Mouse (Mus musculus) hindbrain, embryonic 15.5 days (tissue): ENCODE measurements at regions not wholly inside any gene's neighbourhood (a gene's known extent, or its start where the extent isn't known, plus 50 kb on each side); places are given as distances from the start of the nearest gene placed in this dataset.

Experiments
- ATAC-seq: fragments of 200-750 bp; cut with Nextera tagmentation; 2 replicates; pipeline ENCODE4 v1.8.0; 2017; ENCODE audit warnings: low read depth, moderate number of reproducible peaks, moderate TSS enrichment; ENCODE audit not compliant: low FRiP score
- H3K27ac ChIP-seq: fragments of 300-500 bp; sonication (generic); replicated peaks from 2 replicates; pipeline ENCODE4 v1.5.1; 2015; ENCODE audit warnings: mild to moderate bottlenecking, inconsistent platforms
- H3K27me3 ChIP-seq: fragments of 300-500 bp; sonication (generic); 2 replicates; pipeline ENCODE4 v1.6.1; 2015; ENCODE audit warnings: control low read depth, inconsistent platforms
- H3K36me3 ChIP-seq: fragments of 300-500 bp; sonication (generic); 2 replicates; pipeline ENCODE4 v1.6.1; 2015; ENCODE audit warnings: control low read depth, inconsistent platforms
- H3K4me1 ChIP-seq: fragments of 300-500 bp; sonication (generic); replicated peaks from 2 replicates; pipeline ENCODE4 v1.6.1; 2015; ENCODE audit warnings: control low read depth, inconsistent platforms
- H3K4me2 ChIP-seq: fragments of 300-500 bp; sonication (generic); 2 replicates; pipeline ENCODE4 v1.6.1; 2015; ENCODE audit warnings: moderate library complexity, mild to moderate bottlenecking, inconsistent platforms
- H3K4me3 ChIP-seq: fragments of 300-500 bp; sonication (generic); 2 replicates; pipeline ENCODE4 v1.5.1; 2015; ENCODE audit warnings: mild to moderate bottlenecking, inconsistent platforms
- H3K9ac ChIP-seq: fragments of 300-500 bp; sonication (generic); 2 replicates; pipeline ENCODE4 v1.6.1; 2015; ENCODE audit warnings: inconsistent platforms
- H3K9me3 ChIP-seq: fragments of 300-500 bp; sonication (generic); 2 replicates; pipeline ENCODE4 v1.6.1; 2016; ENCODE audit warnings: control low read depth, inconsistent platforms
- WGBS: fragments of 180-500 bp; shearing (Covaris S2); methylation state at CpG from one replicate; pipeline ENCODE4 v1.1.7; 2015; 5-methylcytosine and 5-hydroxymethylcytosine counted together

DNA sequence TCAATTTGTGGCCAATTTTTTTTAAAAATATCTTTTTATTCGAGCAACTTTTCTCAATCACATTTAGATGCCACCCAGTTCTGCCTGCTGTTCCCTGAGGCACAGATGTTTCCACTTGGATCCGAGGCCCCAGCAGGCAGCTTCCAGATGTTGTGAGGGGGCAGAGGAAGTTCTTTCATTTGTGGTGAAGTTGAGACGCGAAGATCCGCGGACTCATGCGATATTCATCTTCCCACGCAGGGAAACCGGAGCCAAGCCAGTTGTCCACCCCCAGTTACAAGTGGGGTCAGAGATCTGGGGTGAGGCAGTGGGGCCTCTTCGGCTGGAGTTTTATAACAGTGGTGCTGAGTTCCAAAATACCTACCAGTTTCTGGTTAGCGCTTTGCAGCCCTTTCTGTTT is 267.5 kb upstream of the Nr2f2 start:
- no peaks in the 10 kb centered on the region for H3K9me3 ChIP-seq
- H3K36me3 ChIP-seq: no peaks in the 10 kb centered on the region
- no peak overlapping the region for H3K4me2 ChIP-seq
- peaks cover 10% of the 10 kb centered on the region for H3K4me1 ChIP-seq
- ATAC-seq: no peak
- H3K4me3 ChIP-seq: no peak overlapping the region
- no peak overlapping the region for H3K9ac ChIP-seq
- 46% methylated on average over 11 of the region's 11 CpGs for WGBS
- no peaks in the 10 kb centered on the region for H3K27me3 ChIP-seq
- no peak overlapping the region for H3K27ac ChIP-seq

- 10% methylated on average over 11 of the region's 11 CpGs for WGBS
- Histone ChIP-seq H3K4me2 (no peak overlapping the region), H3K27me3 (no peaks in the 10 kb centered on the region), H3K27ac (no peak overlapping the region), H3K4me1 (peaks cover 10% of the 10 kb centered on the region), H3K9ac (no peak overlapping the region), H3K9me3 (no peaks in the 10 kb centered on the region), H3K4me3 (no peak overlapping the region), H3K36me3 (no peaks in the 10 kb centered on the region)
- ATAC-seq: no peak
These were observed 267.0 kb upstream of the Nr2f2 start for GRCm38 (mm10) chr7:70633577-70633976.

DNA sequence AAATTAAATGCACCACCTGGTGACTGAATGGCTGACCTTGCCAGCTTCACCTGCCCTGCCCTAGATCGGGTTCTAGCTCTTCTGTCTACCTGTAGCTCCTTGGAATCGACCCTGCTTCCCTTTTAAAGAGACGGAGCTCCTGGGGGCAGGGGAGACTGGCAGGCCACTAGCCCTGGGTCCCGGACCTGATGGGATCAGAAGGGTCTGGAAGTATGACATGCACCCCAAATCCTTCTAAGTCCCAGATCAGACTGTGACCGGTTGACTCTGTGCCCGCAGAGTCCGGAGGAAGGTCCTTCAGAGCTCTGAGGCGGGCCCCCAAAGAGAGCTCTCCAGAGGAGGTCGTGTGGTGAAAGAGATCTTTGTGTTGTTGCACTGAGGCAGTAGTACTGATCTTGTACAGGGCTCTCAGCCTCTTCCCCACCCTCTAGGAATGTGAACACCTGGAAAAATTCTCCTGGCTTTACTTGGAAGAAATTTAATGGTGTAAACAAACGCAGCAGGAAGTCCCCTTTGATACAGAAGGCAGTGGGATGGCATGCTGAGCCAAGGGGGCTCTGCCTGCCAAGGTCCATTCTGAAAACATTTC is 259.2 kb upstream of the Nr2f2 start:
- Histone ChIP-seq H3K4me1 (peaks cover 23% of the 10 kb centered on the region), H3K27ac (peak overlapping the region; percentile 4; the same call in 1 of the 2 replicates), H3K9me3 (no peaks in the 10 kb centered on the region), H3K36me3 (no peaks in the 10 kb centered on the region), H3K9ac (no peak overlapping the region; the same call in 1 of the 2 replicates), H3K4me3 (peak overlapping the region; percentile 31), H3K27me3 (0 out of 2 replicates have a peak, but pooled peaks cover 3% of the 10 kb centered on the region), H3K4me2 (peak overlapping the region; percentile 56)
- peak; percentile 56; the same call in 1 of the 2 replicates for ATAC-seq
- 4% methylated on average over 10 of the region's 10 CpGs for WGBS

GRCm38 (mm10) chr7:70624727-70625642 is 258.4 kb upstream of the Nr2f2 start:
- H3K27me3 ChIP-seq: 0 out of 2 replicates have a peak, but pooled peaks cover 3% of the 10 kb centered on the region
- H3K9ac ChIP-seq: no peak overlapping the region; the same call in 1 of the 2 replicates
- peak overlapping the region; percentile 4; the same call in 1 of the 2 replicates for H3K27ac ChIP-seq
- H3K4me3 ChIP-seq: peak overlapping the region; percentile 31
- no peaks in the 10 kb centered on the region for H3K9me3 ChIP-seq
- H3K36me3 ChIP-seq: no peaks in the 10 kb centered on the region
- ATAC-seq: peak; percentile 68; the same call in 1 of the 2 replicates
- H3K4me1 ChIP-seq: peaks cover 23% of the 10 kb centered on the region
- H3K4me2 ChIP-seq: peak overlapping the region; percentile 56
- 2% methylated on average over 30 of the region's 30 CpGs for WGBS

GRCm38 (mm10) chr7:70624031-70624726 is 257.6 kb upstream of the Nr2f2 start:
- 0 out of 2 replicates have a peak, but pooled peaks cover 3% of the 10 kb centered on the region for H3K27me3 ChIP-seq
- no peaks in the 10 kb centered on the region for H3K9me3 ChIP-seq
- no peak for ATAC-seq
- no peak overlapping the region for H3K9ac ChIP-seq
- 9% methylated on average over 16 of the region's 16 CpGs for WGBS
- H3K36me3 ChIP-seq: no peaks in the 10 kb centered on the region
- H3K27ac ChIP-seq: no peak overlapping the region; the same call in 1 of the 2 replicates
- H3K4me3 ChIP-seq: no peak overlapping the region
- peak overlapping the region; percentile 56; the same call in 1 of the 2 replicates for H3K4me2 ChIP-seq
- H3K4me1 ChIP-seq: peaks cover 23% of the 10 kb centered on the region

GRCm38 (mm10) chr7:70619400-70619799 is 252.9 kb upstream of the Nr2f2 start:
- H3K27me3 ChIP-seq: 0 out of 2 replicates have a peak, but pooled peaks cover 3% of the 10 kb centered on the region
- H3K36me3 ChIP-seq: no peaks in the 10 kb centered on the region
- no peak overlapping the region for H3K27ac ChIP-seq
- ATAC-seq: no peak
- no peak overlapping the region for H3K4me3 ChIP-seq
- peaks cover 5% of the 10 kb centered on the region for H3K4me1 ChIP-seq
- WGBS: 90% methylated on average over 7 of the region's 7 CpGs
- H3K9ac ChIP-seq: no peak overlapping the region
- H3K9me3 ChIP-seq: no peaks in the 10 kb centered on the region
- no peak overlapping the region for H3K4me2 ChIP-seq

- 40% methylated on average over 5 of the region's 5 CpGs for WGBS
- Histone ChIP-seq H3K9me3 (no peaks in the 10 kb centered on the region), H3K4me3 (no peak overlapping the region)
These were observed 251.7 kb upstream of the Nr2f2 start for GRCm38 (mm10) chr7:70618270-70618669.

DNA sequence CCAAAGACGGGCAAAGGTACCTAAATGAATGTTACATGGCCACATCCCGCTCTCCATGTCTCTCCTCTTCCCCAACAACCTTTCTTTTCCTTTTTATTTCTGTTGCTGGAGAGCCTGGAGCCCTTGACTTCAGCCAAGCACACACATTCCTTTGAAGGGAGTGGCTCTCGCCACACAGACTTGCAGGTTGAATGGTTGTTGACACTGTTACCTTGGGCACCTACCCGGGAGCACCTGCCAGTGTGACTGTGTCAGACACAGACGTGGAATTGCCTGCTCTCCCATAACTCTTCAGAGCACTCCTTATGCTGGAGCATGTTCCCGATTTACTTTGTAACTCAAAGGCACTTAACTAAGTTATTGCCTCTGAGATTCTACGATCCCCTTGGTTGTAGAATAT is 240.0 kb upstream of the Nr2f2 start:
- Histone ChIP-seq H3K27ac (no peak overlapping the region), H3K4me2 (no peak overlapping the region), H3K36me3 (no peaks in the 10 kb centered on the region), H3K4me3 (no peak overlapping the region), H3K9ac (no peak overlapping the region), H3K27me3 (no peaks in the 10 kb centered on the region), H3K4me1 (no peaks in the 10 kb centered on the region), H3K9me3 (no peaks in the 10 kb centered on the region)
- WGBS: 93% methylated on average over 7 of the region's 7 CpGs
- ATAC-seq: no peak

More at GRCm38 (mm10) chr7:70618270-70618669, 251.7 kb upstream of the Nr2f2 start:
- Histone ChIP-seq H3K27me3 (0 out of 2 replicates have a peak, but pooled peaks cover 3% of the 10 kb centered on the region), H3K27ac (no peak overlapping the region), H3K36me3 (no peaks in the 10 kb centered on the region), H3K4me2 (no peak overlapping the region), H3K9ac (no peak overlapping the region), H3K4me1 (no peaks in the 10 kb centered on the region)
- ATAC-seq: no peak

DNA sequence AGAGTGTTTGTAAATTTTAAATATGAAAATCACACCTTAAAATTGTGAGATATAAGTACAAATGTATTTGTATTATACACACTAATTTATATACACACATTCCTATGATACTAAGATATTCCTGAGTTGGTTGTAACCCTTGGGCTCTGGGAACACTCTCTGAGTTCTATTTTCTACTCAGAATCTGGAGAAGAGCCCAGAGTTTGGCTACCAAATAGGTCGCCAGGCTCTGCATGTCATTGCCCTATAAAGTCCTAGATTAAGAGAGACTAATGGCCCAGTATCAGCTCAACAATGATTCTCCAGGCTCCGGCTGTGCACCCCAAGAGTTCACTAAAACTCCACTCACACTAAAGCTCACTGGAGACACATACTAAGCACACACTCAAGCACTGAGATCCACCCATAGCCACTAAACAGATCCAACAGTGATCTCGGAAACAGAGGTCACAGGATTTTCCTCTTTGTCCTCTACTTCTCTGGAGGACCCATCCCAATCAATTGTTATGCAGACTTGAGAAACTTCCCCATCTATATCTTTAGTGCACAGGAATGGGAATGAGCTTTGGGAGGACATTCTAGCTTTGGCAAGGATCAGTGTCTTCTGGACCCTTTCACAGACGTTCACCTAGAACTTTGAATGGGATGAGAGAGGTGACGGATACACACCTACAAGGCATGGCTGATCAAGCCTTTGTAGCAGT is 238.1 kb upstream of the Nr2f2 start:
- H3K27me3 ChIP-seq: no peaks in the 10 kb centered on the region
- H3K9me3 ChIP-seq: no peaks in the 10 kb centered on the region
- 90% methylated on average over 5 of the region's 5 CpGs for WGBS
- no peak overlapping the region for H3K9ac ChIP-seq
- no peak overlapping the region for H3K4me2 ChIP-seq
- no peak for ATAC-seq
- H3K4me3 ChIP-seq: no peak overlapping the region
- H3K4me1 ChIP-seq: no peaks in the 10 kb centered on the region
- no peak overlapping the region for H3K27ac ChIP-seq
- H3K36me3 ChIP-seq: no peaks in the 10 kb centered on the region

DNA sequence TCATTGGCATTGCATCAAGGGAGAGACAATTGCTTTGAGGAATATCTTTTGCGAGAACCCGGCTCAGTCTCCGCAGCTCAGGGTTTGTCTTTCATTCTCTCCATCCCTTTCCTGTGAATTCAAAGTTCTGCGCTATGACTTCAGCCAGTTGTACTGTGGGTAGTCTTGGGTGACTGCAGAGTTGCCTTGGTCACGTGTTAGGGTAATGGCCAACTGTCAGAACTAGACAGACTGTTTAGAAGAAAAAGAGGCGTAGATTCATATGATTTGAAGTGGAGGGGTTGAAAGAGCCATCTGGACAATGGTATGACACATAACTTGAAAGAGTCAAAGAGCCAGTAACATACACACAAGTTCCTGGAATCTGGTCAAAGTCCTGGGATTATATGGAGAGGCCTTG is 226.5 kb upstream of the Nr2f2 start:
- Histone ChIP-seq H3K36me3 (no peaks in the 10 kb centered on the region), H3K9ac (no peak overlapping the region), H3K9me3 (no peaks in the 10 kb centered on the region), H3K4me1 (no peaks in the 10 kb centered on the region), H3K4me3 (no peak overlapping the region), H3K27ac (no peak overlapping the region), H3K4me2 (no peak overlapping the region), H3K27me3 (0 out of 2 replicates have a peak, but pooled peaks cover 3% of the 10 kb centered on the region)
- no peak for ATAC-seq
- 91% methylated on average over 6 of the region's 6 CpGs for WGBS
